Mouse (Mus musculus): ENCODE measurements at regions not wholly inside any gene's neighbourhood (a gene's known extent, or its start where the extent isn't known, plus 50 kb on each side); places are given as distances from the start of the nearest gene placed in this dataset.

DNA sequence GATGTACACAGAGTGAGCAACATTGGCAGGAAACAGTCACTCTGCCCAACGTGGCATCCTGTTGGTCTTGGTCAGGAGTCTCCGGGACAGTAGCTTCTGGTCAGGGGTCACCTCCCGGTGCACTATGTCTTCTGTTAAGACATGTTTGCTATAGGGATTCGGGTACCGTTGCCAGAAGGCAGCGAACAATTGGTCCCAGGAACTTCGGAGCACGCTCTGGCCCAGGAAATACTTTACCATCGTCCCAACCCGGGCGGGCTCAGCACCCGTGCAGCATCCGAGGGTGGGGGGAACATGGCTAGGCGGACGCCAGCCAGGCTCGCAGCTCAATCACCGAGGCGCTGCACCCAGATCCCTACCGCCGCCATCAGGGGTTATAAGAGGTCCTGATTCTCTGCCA lies 80.6 kb upstream of the Adam23 start:
- TF ChIP-seq POLR2A (IDR thresholded peaks at IDR 0.05; ENCODE audit: borderline replicate concordance, extremely low read depth, insufficient read depth, insufficient read length, poor library complexity, severe bottlenecking): no peak
- no peak for TF ChIP-seq CTCF (IDR thresholded peaks at IDR 0.05; ENCODE audit: borderline replicate concordance, extremely low read depth, insufficient read depth, insufficient read length)
- no peak for DNase-seq (ENCODE audit: low read depth)

DNA sequence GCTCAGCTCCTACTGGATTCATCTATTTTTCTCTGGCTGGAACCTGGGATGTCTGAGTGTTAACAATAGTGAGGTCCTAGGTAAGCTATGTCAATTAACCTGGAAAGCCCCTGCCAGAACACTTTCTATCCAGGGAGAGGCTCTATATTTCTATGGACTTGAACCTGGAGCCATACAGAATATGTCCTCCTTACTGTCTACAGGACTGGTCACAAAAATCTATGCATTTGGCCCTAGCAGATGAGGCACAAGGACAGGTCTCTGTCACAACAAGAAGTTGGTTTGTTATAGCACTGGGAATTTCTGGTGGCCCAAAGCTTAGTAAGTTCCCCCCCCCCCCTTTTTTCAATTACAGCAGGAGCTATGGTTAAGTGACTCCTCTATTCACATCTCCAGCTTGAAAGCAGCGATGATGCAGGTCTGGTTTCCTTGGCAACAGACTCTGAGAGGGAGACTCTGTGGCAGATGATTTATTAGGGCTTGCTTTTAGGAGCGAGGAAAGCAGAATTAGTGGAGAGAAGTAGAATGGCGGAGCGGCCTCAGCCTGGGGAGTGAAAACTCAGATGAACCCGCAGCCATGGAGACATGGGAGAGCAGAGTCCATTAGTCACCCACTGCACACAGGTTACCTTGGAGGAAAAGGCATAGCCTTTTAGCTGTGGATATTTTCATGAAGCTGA lies 77.9 kb upstream of the Adam23 start:
- DNase-seq (ENCODE audit: low read depth): peak; percentile 95
- TF ChIP-seq POLR2A (IDR thresholded peaks at IDR 0.05; ENCODE audit: borderline replicate concordance, extremely low read depth, insufficient read depth, insufficient read length, poor library complexity, severe bottlenecking): no peak
- no peak for TF ChIP-seq CTCF (IDR thresholded peaks at IDR 0.05; ENCODE audit: borderline replicate concordance, extremely low read depth, insufficient read depth, insufficient read length)

DNA sequence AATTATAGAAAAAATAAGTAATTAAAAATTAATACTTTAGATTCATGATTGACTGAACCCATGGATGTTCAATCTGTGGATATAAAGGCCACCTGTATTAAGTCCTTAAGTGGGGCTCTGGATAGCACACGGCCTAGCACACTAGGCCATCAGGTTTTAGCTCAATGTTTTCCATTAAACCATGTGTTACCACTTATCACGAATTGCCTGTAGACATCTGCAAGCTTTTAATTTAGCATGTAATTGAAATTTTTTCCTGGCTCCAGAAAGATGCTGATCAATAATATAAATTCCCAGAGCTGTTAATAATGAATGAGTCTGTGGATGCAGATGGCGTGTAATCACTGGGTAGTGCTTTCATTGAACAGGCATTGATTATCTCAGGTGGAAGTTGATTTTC lies 76.8 kb upstream of the Adam23 start:
- TF ChIP-seq POLR2A (IDR thresholded peaks at IDR 0.05; ENCODE audit: borderline replicate concordance, extremely low read depth, insufficient read depth, insufficient read length, poor library complexity, severe bottlenecking) (no peak), CTCF (IDR thresholded peaks at IDR 0.05; ENCODE audit: borderline replicate concordance, extremely low read depth, insufficient read depth, insufficient read length) (no peak)
- DNase-seq (ENCODE audit: low read depth): peak; percentile 29

- DNase-seq (ENCODE audit: low read depth): no peak
- TF ChIP-seq CTCF (IDR thresholded peaks at IDR 0.05; ENCODE audit: borderline replicate concordance, extremely low read depth, insufficient read depth, insufficient read length) (no peak), POLR2A (IDR thresholded peaks at IDR 0.05; ENCODE audit: borderline replicate concordance, extremely low read depth, insufficient read depth, insufficient read length, poor library complexity, severe bottlenecking) (no peak)
Observed at GRCm38 (mm10) chr1:63369561-63369960, 76.1 kb upstream of the Adam23 start.

DNA sequence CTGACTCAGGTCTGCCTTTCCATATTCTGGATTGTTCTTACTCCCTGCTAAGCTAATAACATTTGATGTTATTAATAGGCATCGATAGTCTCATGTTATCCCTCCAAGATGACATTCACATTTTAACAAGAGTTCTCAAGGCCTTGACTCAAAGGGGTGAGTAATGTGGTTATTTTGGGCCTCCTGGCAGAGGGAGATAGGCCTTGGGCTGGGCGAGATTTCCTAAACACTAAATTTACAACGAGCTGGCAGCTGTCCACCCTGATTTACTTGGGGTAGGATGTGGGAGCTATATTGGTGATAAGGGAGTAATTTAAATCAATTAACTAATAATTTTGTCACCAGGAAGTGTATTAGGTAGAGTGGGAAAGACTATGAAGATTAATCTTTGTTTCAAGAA lies 62.6 kb upstream of the Adam23 start:
- TF ChIP-seq CTCF (IDR thresholded peaks at IDR 0.05; ENCODE audit: borderline replicate concordance, extremely low read depth, insufficient read depth, insufficient read length) (no peak), POLR2A (IDR thresholded peaks at IDR 0.05; ENCODE audit: borderline replicate concordance, extremely low read depth, insufficient read depth, insufficient read length, poor library complexity, severe bottlenecking) (no peak)
- no peak for DNase-seq (ENCODE audit: low read depth)

GRCm38 (mm10) chr1:63385116-63385515 lies 60.6 kb upstream of the Adam23 start:
- DNase-seq (ENCODE audit: low read depth): no peak
- no peak for TF ChIP-seq CTCF (IDR thresholded peaks at IDR 0.05; ENCODE audit: borderline replicate concordance, extremely low read depth, insufficient read depth, insufficient read length)
- TF ChIP-seq POLR2A (IDR thresholded peaks at IDR 0.05; ENCODE audit: borderline replicate concordance, extremely low read depth, insufficient read depth, insufficient read length, poor library complexity, severe bottlenecking): no peak

DNA sequence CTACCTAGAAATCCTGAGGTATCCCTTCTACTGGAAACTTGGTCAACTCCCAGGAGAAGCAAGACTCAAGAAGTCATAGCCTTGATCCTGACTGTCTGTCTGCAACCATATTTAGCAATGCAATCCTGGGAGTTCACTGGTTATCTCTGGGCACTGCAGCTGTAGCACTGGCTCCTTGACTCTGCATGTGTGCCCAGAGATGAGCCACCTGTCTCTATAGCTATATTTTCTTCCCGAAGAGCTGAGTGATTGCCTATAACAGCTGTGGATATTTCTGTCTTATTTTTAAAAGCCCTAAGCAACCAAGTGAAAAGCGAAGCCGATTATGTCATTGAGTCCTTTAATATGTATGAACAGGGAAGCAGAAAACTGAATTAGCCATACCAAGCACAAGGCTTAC lies 50.3 kb upstream of the Adam23 start:
- TF ChIP-seq CTCF (IDR thresholded peaks at IDR 0.05; ENCODE audit: borderline replicate concordance, extremely low read depth, insufficient read depth, insufficient read length): no peak
- TF ChIP-seq POLR2A (IDR thresholded peaks at IDR 0.05; ENCODE audit: borderline replicate concordance, extremely low read depth, insufficient read depth, insufficient read length, poor library complexity, severe bottlenecking): no peak
- no peak for DNase-seq (ENCODE audit: low read depth)

Measured in brain, embryonic 14.5 days (tissue).